Comparison of ENCODE assay signal across 24 mouse cellular contexts in the genomic region with DNA sequence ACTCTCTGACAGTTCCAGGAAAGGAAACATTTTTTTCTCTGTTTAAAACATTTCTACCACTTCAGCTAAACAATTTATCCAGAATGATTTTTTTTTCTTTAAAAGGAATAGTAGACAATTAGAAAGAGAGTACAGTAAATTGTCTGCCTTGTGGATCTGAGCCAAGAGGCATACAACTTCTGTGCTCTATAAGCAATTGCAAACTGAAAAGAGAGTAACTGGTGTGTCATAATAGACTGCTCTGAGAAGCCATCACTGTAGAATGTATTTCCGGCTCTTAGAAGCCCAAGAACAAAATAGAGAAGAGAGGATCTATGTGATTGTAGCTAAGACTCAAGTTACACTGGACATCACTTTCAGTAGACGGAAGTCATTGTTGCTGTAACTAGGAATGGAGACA.
"Had no signal": no experiment of that assay in that cellular context is flagged by ENCODE, and none has a peak within 500 bp of the region (broad histone marks: within the 10 kb centered on the region; RNA-seq: fewer than 3 reads in every experiment).

No protein-coding gene starts in this region.

- H3K4me3 ChIP-seq: gastrocnemius, adult 2 months; heart, embryonic 10.5 days; heart, embryonic 12.5 days; hindbrain, embryonic 12.5 days; layer of hippocampus, adult 2 months; left cerebral cortex, adult 2 months; limb, embryonic 10.5 days; limb, embryonic 12.5 days; liver, embryonic 13.5 days had no signal

- H3K4me1 ChIP-seq: limb, embryonic 12.5 days had no signal

- H3K27me3 ChIP-seq: heart, embryonic 12.5 days; hindbrain, embryonic 12.5 days; limb, embryonic 12.5 days; liver, embryonic 13.5 days had no signal

- H3K9me3 ChIP-seq: heart, embryonic 10.5 days; heart, embryonic 12.5 days; hindbrain, embryonic 12.5 days; limb, embryonic 10.5 days; limb, embryonic 12.5 days; liver, embryonic 13.5 days had no signal

- H3K9ac ChIP-seq: heart, embryonic 12.5 days; hindbrain, embryonic 12.5 days; hindbrain, embryonic 14.5 days; limb, embryonic 12.5 days; liver, embryonic 13.5 days had no signal

- ATAC-seq: hindbrain, embryonic 16.5 days; inflammation-experienced regulatory T-cells, adult 6 months had no signal

- H3K27ac ChIP-seq: gastrocnemius, adult 2 months; heart, embryonic 10.5 days; hindbrain, embryonic 12.5 days; hindbrain, embryonic 14.5 days; layer of hippocampus, adult 2 months; left cerebral cortex, adult 2 months; limb, embryonic 10.5 days; limb, embryonic 12.5 days; liver, embryonic 13.5 days had no signal

- H3K36me3 ChIP-seq: heart, embryonic 10.5 days; heart, embryonic 12.5 days; hindbrain, embryonic 12.5 days; limb, embryonic 10.5 days; limb, embryonic 12.5 days; liver, embryonic 13.5 days had no signal

- H3K4me2 ChIP-seq: heart, embryonic 12.5 days; hindbrain, embryonic 12.5 days; hindbrain, embryonic 14.5 days; limb, embryonic 12.5 days; liver, embryonic 11.5 days; liver, embryonic 13.5 days had no signal

- DNase-seq: gastrocnemius, adult 2 months; gastrocnemius, postnatal 10 days; gastrocnemius, postnatal 25 days; heart, adult 18-20 months; heart, postnatal 10 days; heart, postnatal 36 days; kidney, adult 18-20 months; kidney, adult 8-10 months; kidney, postnatal 10 days; kidney, postnatal 25 days; kidney, postnatal 4 days; liver; liver, embryonic 13.5 days had no signal
